Mouse (Mus musculus) embryonic facial prominence, embryonic 15.5 days (tissue): ENCODE measurements around the gene Haao. TPM values are rescaled to one million over a fixed set of nuclear protein-coding genes. Genes with fewer than 3 reads are reported as not detected.

Experiments
- ATAC-seq: fragments of 200-750 bp; cut with Nextera tagmentation; 2 replicates; pipeline ENCODE4 v1.8.0; 2017; ENCODE audit warnings: low read depth, moderate TSS enrichment; ENCODE audit not compliant: insufficient number of reproducible peaks, low FRiP score, low TSS enrichment
- H3K27ac ChIP-seq: fragments of 300-500 bp; sonication (generic); replicated peaks from 2 replicates; pipeline ENCODE4 v1.5.1; 2015; ENCODE audit warnings: mild to moderate bottlenecking, inconsistent platforms
- H3K27me3 ChIP-seq: fragments of 300-500 bp; sonication (generic); 2 replicates; pipeline ENCODE4 v1.6.1; 2015; ENCODE audit warnings: inconsistent platforms
- H3K36me3 ChIP-seq: fragments of 300-500 bp; sonication (generic); 2 replicates; pipeline ENCODE4 v1.6.1; 2015; ENCODE audit warnings: mild to moderate bottlenecking, inconsistent platforms
- H3K4me1 ChIP-seq: fragments of 300-500 bp; sonication (generic); 2 replicates; pipeline ENCODE4 v1.6.1; 2015; ENCODE audit warnings: inconsistent platforms
- H3K4me2 ChIP-seq: fragments of 300-500 bp; sonication (generic); replicated peaks from 2 replicates; pipeline ENCODE4 v1.6.1; 2015; ENCODE audit warnings: mild to moderate bottlenecking, inconsistent platforms
- H3K4me3 ChIP-seq: fragments of 300-500 bp; sonication (generic); replicated peaks from 2 replicates; pipeline ENCODE4 v1.5.1; 2015; ENCODE audit warnings: mild to moderate bottlenecking, inconsistent platforms
- H3K9ac ChIP-seq: fragments of 300-500 bp; sonication (generic); 2 replicates; pipeline ENCODE4 v1.6.1; 2015; ENCODE audit warnings: inconsistent platforms
- H3K9me3 ChIP-seq: fragments of 300-500 bp; sonication (generic); replicated peaks from 2 replicates; pipeline ENCODE4 v1.6.1; 2016; ENCODE audit warnings: inconsistent platforms
- WGBS: fragments of 180-500 bp; shearing (Covaris S2); methylation state at CpG from one replicate; pipeline ENCODE4 v1.1.7; 2015; 5-methylcytosine and 5-hydroxymethylcytosine counted together
- polyA plus RNA-seq: library from polyadenylated mRNA; unstranded; fragments of >200 nt; fragmentation: Nextera tagmentation; extraction: Ambion mirVana; gene quantifications from 2 replicates; pipeline ENCODE4 v1.2.1, GENCODE M21; 2015

Gene Haao
- polyA plus RNA-seq, 1 experiment from 2014 or later: 1.1 TPM

GRCm38 (mm10) chr17:83885021-83885582 is 37.3 kb upstream of the Haao start:
- H3K9ac ChIP-seq: no peak overlapping the region
- ATAC-seq: no peak
- no peak overlapping the region; the same call in 1 of the 2 replicates for H3K27ac ChIP-seq
- WGBS: 75% methylated on average over 13 of the region's 13 CpGs
- H3K4me2 ChIP-seq: no peak overlapping the region
- no peak overlapping the region for H3K4me3 ChIP-seq
- H3K9me3 ChIP-seq: no peaks in the 10 kb centered on the region
- no peaks in the 10 kb centered on the region for H3K36me3 ChIP-seq
- peaks cover 26% of the 10 kb centered on the region for H3K4me1 ChIP-seq
- no peaks in the 10 kb centered on the region for H3K27me3 ChIP-seq

GRCm38 (mm10) chr17:83882788-83883187 is 35.0 kb upstream of the Haao start:
- Histone ChIP-seq H3K27me3 (no peaks in the 10 kb centered on the region), H3K4me1 (peaks cover 11% of the 10 kb centered on the region; the same call in 1 of the 2 replicates), H3K9me3 (no peaks in the 10 kb centered on the region), H3K4me2 (no peak overlapping the region), H3K36me3 (no peaks in the 10 kb centered on the region), H3K9ac (no peak overlapping the region), H3K4me3 (no peak overlapping the region), H3K27ac (no peak overlapping the region)
- 82% methylated on average over 2 of the region's 2 CpGs for WGBS
- no peak for ATAC-seq

- ATAC-seq: no peak
- H3K4me3 ChIP-seq: no peak overlapping the region
- H3K4me1 ChIP-seq: 0 out of 2 replicates have a peak, but pooled peaks cover 2% of the 10 kb centered on the region
- no peak overlapping the region for H3K9ac ChIP-seq
- H3K4me2 ChIP-seq: no peak overlapping the region
- H3K36me3 ChIP-seq: no peaks in the 10 kb centered on the region
- H3K27me3 ChIP-seq: no peaks in the 10 kb centered on the region
- WGBS: 78% methylated on average over 3 of the region's 3 CpGs
- no peak overlapping the region for H3K27ac ChIP-seq
- no peaks in the 10 kb centered on the region for H3K9me3 ChIP-seq
These were observed 33.3 kb upstream of the Haao start for GRCm38 (mm10) chr17:83881071-83881470.

- no peak for ATAC-seq
- Histone ChIP-seq H3K4me1 (no peaks in the 10 kb centered on the region), H3K9me3 (no peaks in the 10 kb centered on the region), H3K27ac (no peak overlapping the region), H3K4me3 (no peak overlapping the region), H3K9ac (no peak overlapping the region), H3K4me2 (no peak overlapping the region), H3K36me3 (no peaks in the 10 kb centered on the region), H3K27me3 (no peaks in the 10 kb centered on the region)
- 71% methylated on average over 9 of the region's 9 CpGs for WGBS
These were observed 32.5 kb upstream of the Haao start for GRCm38 (mm10) chr17:83880174-83880710.

- Histone ChIP-seq H3K36me3 (no peaks in the 10 kb centered on the region), H3K27me3 (no peaks in the 10 kb centered on the region), H3K9me3 (no peaks in the 10 kb centered on the region), H3K9ac (no peak overlapping the region), H3K4me3 (no peak overlapping the region), H3K27ac (no peak overlapping the region), H3K4me1 (no peaks in the 10 kb centered on the region), H3K4me2 (no peak overlapping the region)
- ATAC-seq: no peak
- 95% methylated on average over 6 of the region's 6 CpGs for WGBS
These were observed 31.9 kb upstream of the Haao start for GRCm38 (mm10) chr17:83879631-83880030.

- H3K4me3 ChIP-seq: no peak overlapping the region
- H3K27ac ChIP-seq: no peak overlapping the region
These were observed 26.8 kb upstream of the Haao start for GRCm38 (mm10) chr17:83874610-83875009.

GRCm38 (mm10) chr17:83873363-83874141 is 25.8 kb upstream of the Haao start:
- Histone ChIP-seq H3K4me1 (peaks cover 15% of the 10 kb centered on the region), H3K27ac (peak overlapping the region; percentile 65), H3K9me3 (no peaks in the 10 kb centered on the region), H3K9ac (no peak overlapping the region), H3K4me2 (0 out of 2 replicates have a peak overlapping the region, but pooled peaks have one; percentile 38), H3K36me3 (no peaks in the 10 kb centered on the region), H3K27me3 (no peaks in the 10 kb centered on the region), H3K4me3 (no peak overlapping the region)
- 71% methylated on average over 19 of the region's 19 CpGs for WGBS
- ATAC-seq: peak; percentile 65

More at GRCm38 (mm10) chr17:83874610-83875009, 26.8 kb upstream of the Haao start:
- WGBS: 78% methylated on average over 8 of the region's 8 CpGs
- H3K27me3 ChIP-seq: no peaks in the 10 kb centered on the region
- H3K9ac ChIP-seq: no peak overlapping the region
- peaks cover 15% of the 10 kb centered on the region for H3K4me1 ChIP-seq
- H3K9me3 ChIP-seq: no peaks in the 10 kb centered on the region
- ATAC-seq: no peak
- no peak overlapping the region for H3K4me2 ChIP-seq
- no peaks in the 10 kb centered on the region for H3K36me3 ChIP-seq

GRCm38 (mm10) chr17:83872806-83873348 is 25.1 kb upstream of the Haao start:
- ATAC-seq: peak; percentile 78
- Histone ChIP-seq H3K36me3 (no peaks in the 10 kb centered on the region), H3K9ac (no peak overlapping the region), H3K4me2 (peak overlapping the region; percentile 38), H3K27me3 (no peaks in the 10 kb centered on the region), H3K27ac (0 out of 2 replicates have a peak overlapping the region, but pooled peaks have one; percentile 18), H3K4me3 (peak overlapping the region; percentile 15), H3K9me3 (no peaks in the 10 kb centered on the region), H3K4me1 (peaks cover 15% of the 10 kb centered on the region)
- WGBS: 13% methylated on average over 14 of the region's 14 CpGs

- Histone ChIP-seq H3K36me3 (no peaks in the 10 kb centered on the region), H3K27me3 (no peaks in the 10 kb centered on the region), H3K4me3 (no peak overlapping the region), H3K27ac (no peak overlapping the region), H3K4me2 (no peak overlapping the region), H3K4me1 (peaks cover 18% of the 10 kb centered on the region), H3K9ac (no peak overlapping the region), H3K9me3 (no peaks in the 10 kb centered on the region)
- 80% methylated on average over 5 of the region's 5 CpGs for WGBS
- ATAC-seq: no peak
These were observed 23.6 kb upstream of the Haao start for GRCm38 (mm10) chr17:83871354-83871753.

- Histone ChIP-seq H3K4me1 (peaks cover 18% of the 10 kb centered on the region), H3K4me2 (no peak overlapping the region), H3K27ac (no peak overlapping the region), H3K9me3 (no peaks in the 10 kb centered on the region), H3K9ac (no peak overlapping the region), H3K27me3 (no peaks in the 10 kb centered on the region), H3K36me3 (no peaks in the 10 kb centered on the region), H3K4me3 (no peak overlapping the region)
- ATAC-seq: no peak
- WGBS: 91% methylated on average over 4 of the region's 4 CpGs
These were observed 22.6 kb upstream of the Haao start for GRCm38 (mm10) chr17:83870385-83870784.

- no peak overlapping the region for H3K4me2 ChIP-seq
- ATAC-seq: no peak
- H3K9ac ChIP-seq: no peak overlapping the region
- no peaks in the 10 kb centered on the region for H3K36me3 ChIP-seq
- no peak overlapping the region for H3K4me3 ChIP-seq
- no peak overlapping the region for H3K27ac ChIP-seq
- peaks cover 10% of the 10 kb centered on the region for H3K4me1 ChIP-seq
- H3K9me3 ChIP-seq: no peaks in the 10 kb centered on the region
- no peaks in the 10 kb centered on the region for H3K27me3 ChIP-seq
- 15% methylated on average over 10 of the region's 10 CpGs for WGBS
These were observed 18.8 kb upstream of the Haao start for GRCm38 (mm10) chr17:83866582-83866981.
